Mouse (Mus musculus) kidney, adult 9 months (tissue): Measurements from ENCODE around the gene 9130409I23Rik.
A peak's percentile ranks its signal among the peaks of the same experiment; 100 is the strongest.

ENCODE experiments used
- DNase-seq: peaks from one replicate; pipeline ENCODE4 v3.0.0; 2022

9130409I23Rik gene

DNA sequence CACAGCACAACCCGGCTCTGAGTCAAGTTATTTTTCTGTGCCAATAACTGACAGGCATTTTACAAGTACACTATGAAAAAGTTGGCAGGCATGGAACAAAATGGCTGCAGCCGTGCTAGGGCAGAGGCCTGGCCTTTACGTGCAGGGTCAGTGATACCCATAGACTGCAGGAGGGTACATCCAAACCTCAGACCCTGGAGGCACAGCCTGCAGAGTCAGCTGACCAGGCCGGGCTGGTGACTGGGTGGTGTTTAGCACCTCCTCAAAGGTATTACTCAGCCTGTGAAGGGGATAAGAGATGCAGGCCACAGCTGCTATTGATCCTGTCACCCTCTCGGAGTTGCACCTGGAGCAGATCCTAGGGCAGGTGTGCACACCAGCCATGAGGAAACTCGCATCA, at the start of gene 9130409I23Rik:
Gene 9130409I23Rik, plus strand, starts transcription at position 301 of the 400 bp plus-strand sequence.
- DNase-seq, result no peak

DNA sequence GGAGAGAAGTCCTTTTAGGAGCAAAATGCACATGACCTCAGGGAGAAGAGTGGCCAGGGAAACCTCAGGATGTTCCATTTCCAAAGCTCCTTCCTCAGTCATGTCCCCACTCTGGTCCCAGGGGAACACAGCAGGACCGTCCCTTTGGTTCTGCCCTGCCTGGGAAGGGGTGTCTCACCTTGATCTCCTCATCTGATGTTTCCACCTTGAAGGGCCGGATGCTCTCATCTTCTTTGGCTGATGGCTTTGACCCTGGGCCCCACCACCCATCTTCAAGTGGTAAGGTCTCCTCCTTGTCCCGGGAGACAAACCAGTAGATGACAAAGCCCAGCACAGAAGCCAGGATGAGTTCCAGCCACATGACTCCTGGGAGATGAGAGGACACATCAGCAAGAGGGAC, 49.4 kb upstream of the 9130409I23Rik start:
- no peak for DNase-seq

DNA sequence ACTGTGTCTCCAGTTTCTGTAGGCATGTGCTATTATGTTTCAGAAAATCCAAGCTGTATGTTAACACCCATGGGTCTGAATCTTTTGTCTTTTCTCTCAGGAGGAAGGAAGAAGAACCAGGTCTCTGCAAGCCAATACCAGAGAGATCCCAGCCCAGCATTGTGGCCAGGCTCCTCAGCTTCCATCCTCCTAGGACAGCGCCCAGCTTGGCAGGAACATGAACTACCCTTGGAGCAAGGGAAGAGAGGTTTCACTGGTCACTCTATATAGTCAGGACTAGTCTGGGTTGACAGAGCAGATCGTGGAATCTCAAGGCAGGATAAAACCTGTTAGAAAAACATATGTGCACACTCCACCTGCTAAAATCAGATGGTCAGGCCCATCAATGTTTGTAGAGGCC, 47.2 kb upstream of the 9130409I23Rik start:
- DNase-seq, result no peak

- no peak for DNase-seq
Measured at GRCm38 (mm10) chr1:181005331-181005730, 45.7 kb upstream of the 9130409I23Rik start.

GRCm38 (mm10) chr1:181007831-181008230, 43.2 kb upstream of the 9130409I23Rik start:
- no peak for DNase-seq

DNA sequence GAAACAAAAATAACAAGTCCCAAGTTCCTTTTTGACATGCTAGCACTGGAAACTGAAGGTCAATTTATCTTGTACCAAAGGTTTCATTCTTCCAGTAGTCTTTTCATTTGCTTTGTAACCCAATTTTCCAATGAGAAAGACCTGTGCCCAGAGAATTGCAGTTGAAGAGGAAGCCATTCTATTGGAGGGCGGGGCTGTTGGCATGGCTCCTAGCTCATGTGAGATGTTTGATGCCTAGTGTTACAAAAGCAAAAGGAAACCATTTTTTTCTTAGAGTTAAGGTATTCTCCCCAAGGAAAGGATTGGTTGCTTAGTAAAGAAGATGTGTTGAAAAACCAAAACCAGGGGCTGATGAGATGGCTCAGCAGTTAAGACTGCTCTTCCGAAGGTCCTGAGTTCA, 42.8 kb upstream of the 9130409I23Rik start:
- peak; percentile 58 for DNase-seq

- no peak for DNase-seq
Measured at GRCm38 (mm10) chr1:181009011-181009590, 41.9 kb upstream of the 9130409I23Rik start.

DNA sequence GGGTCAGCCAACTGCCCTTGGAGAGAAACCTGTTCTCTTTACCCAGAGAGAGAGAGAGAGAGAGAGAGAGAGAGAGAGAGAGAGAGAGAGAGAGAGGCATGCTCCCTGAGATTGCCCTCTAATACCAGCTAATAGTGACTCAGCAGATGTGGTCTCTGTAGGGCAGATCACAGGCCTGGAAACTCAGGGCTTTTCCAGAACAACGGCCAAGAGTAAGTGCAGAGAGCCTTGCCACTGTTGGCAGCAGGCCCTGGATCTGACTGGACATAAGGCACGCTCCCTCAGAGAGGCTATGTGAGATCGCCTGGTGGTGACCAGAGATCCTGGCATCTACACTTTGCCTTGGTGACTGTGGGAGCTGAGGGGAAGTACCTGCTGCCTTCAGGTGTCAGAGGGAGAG, 41.3 kb upstream of the 9130409I23Rik start:
- DNase-seq, result peak; percentile 82

DNA sequence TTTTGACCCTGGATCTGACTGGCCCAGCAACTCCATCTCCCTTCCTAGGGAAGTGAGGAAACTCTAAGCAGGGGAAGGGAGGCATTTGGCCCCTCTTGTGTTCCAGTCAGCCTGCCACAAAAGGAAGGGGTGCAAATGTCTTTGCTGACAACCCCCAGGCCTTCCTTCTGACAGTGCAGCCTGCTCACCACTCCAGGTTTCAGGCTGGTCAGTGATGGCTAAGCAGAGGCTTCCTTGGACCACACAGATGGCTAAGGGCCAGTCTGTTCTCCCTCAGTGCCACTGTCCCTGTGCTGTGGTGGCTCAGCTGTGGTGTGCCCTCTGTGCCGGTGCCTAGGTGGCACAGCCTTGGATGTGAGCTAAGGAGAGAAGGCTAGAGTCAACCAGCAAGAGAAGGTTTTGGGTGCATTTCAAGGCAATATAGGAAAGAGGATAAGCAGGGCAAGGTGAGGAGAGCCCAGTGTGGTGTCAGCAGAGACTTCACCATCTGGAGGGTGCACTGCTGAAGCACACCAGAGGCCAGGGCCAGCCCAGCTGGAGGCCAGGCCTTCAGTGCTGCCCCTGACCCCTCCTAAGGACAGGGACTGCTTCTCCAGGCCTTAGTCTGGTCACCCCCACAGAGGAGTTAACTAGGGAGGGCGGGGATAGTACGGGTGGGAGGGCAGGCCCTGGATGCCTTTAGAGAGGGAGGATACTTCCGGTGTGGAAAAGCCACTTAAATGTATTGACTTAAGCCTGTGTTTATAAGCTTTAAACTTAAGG, 40.7 kb upstream of the 9130409I23Rik start:
- no peak for DNase-seq

- no peak for DNase-seq
Measured at GRCm38 (mm10) chr1:181011601-181012000, 39.4 kb upstream of the 9130409I23Rik start.

DNA sequence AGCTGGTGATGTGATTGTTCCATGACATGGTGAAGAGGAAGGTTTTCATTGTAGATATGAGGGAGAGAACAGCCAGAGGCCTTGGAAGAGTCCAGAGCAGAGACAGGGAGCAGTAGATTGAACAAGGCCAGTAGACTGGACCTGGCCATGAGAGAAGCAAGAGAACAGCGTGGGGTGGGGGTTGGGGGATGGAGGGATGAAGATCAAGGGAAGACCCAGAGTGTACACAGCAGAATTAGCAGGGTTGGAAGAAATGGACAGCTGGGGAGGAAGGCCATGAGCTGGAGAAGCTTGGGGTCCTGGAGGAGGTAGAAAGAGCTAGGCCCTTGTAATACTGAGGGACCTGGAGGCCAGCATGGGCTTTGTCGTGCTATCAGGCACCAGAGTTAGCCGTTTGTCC, 38.6 kb upstream of the 9130409I23Rik start:
- DNase-seq, result no peak

DNA sequence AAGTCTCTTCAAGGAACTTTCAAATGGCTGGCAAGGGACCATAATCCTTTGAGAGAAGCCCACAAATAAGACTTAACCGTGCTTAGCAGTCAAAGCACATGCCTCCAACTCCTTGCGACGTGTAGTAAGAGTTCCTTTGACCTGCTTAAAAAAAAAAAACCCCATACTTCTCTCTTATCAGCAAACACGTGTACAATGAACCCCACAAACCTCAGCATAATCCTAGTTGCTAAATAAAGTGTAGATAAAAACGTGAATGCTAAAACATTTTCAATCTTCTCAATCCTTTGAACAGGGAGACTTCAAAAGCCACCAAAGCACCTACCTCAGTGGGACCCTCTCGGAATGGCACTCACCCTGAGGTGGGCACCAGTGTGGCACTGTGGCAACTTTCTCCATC, 37.6 kb upstream of the 9130409I23Rik start:
- no peak for DNase-seq

GRCm38 (mm10) chr1:181014731-181015500, 36.1 kb upstream of the 9130409I23Rik start:
- peak; percentile 65 for DNase-seq

DNA sequence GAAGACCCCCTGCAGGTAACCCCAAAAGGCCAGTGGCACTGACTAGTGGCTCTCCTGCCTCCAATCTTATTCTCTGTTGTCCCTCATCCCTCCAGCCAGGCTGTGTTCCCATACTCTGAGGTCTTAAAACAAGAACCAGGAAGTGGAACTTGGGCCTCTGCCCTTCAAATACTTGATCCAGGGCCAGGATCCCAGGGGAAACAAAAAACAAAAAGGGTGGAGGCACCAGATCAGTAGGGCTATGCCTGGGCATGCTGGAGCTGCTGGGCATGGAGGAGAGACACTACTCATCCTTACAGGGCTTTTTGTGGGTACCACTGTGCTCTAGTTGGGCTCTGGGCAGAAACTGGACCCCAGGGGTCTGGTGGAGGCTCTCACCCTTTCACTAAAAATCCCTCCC, 35.5 kb upstream of the 9130409I23Rik start:
- peak; percentile 92 for DNase-seq

- no peak for DNase-seq
Measured at GRCm38 (mm10) chr1:181016045-181016444, 35.0 kb upstream of the 9130409I23Rik start.

DNA sequence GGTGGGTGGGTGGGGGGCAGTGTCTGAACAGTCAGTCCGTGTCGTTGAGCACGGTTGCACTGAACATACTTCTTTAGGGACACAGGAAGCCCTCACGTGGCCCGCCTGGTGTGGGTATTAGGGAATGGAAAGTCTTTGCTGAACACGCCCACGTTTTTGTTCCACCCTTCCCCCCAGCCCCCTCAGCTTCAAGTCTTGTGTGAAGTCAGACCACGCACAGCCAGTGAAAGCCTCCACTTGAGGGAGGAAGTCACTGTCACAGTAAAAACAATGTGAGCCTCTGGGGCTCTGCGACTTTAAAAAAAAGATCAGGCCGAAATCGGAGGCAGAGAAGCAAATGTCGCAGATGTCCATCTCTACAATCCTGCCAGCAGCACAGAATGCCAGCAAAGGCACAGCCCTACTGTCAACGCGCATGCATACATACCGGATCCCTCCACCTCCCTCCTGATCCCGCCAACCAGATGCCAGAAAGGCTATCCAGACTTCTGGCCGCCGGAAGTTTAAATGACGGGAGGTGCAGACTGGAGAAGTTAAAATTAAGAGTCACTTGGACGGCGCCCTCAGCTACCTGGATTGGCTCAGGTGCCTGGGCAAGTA, 34.4 kb upstream of the 9130409I23Rik start:
- peak; percentile 92 for DNase-seq

GRCm38 (mm10) chr1:181017212-181017711, 33.8 kb upstream of the 9130409I23Rik start:
- DNase-seq, result peak; percentile 93

DNA sequence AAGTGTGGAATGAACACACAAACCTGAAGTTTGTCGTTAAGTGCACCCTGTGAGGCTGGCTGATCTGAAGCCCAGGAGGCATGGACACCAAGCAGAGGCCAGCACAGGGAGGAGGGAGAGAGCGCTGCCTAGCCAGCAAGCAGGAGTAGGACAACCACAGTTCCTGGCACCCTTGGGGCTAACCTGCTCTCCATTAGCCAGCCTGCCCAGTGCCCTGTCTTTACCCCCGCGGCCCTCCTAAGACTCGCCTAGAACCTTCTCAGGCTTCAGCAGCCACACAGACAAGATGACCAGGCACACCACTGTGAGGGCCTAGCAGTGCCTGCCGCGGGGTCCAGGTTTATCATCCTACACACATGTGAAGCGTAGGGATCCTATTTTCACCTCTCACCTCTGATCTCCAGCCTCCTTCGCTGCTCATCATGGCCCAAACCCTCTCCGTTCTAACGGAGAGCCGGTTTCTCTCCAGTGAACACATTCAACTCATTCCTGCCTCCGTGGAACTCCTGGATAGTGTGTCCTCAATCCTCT, 33.1 kb upstream of the 9130409I23Rik start:
- no peak for DNase-seq

DNA sequence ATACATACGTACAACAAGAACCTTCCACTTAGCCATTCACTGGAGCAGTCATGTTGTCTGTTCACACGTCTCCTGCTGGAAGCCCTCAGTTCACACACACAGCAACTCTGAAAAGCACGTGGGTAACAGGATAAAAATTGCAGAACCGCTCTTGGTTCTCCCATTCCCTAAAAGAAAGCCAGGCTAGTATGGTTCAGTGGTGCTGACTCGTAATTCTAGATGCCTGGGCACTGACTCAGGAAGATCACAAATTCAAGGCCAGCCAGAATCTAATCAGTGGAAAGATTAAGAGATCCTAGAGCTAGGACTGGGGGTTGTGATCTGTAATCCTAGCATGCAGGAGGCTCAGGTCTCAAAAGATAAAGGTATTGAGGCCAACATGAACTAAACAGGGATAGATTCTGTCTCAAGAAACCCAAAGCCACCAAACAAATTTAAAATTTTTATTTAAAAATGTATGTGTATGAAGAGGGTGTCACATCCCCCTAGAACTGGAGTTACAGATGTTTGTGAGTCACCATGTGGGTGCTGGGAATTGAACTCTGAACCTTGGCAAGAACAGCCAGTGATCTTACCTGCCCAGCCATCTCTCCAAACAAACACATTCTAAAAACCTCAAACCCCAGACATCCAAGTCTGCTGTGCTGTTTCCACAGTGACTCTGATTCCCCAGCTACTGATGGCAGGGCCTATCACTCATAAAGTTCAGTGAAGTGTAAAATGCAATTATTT, 30.1 kb upstream of the 9130409I23Rik start, which contains the start of gene Ephx1:
Gene Ephx1, minus strand, starts transcription at position 149 of the 732 bp plus-strand sequence.
- no peak for DNase-seq

GRCm38 (mm10) chr1:181021488-181021865, 29.6 kb upstream of the 9130409I23Rik start:
- no peak for DNase-seq

- peak; percentile 88 for DNase-seq
Measured at GRCm38 (mm10) chr1:181022265-181022664, 28.8 kb upstream of the 9130409I23Rik start.
